In the genomic region with DNA sequence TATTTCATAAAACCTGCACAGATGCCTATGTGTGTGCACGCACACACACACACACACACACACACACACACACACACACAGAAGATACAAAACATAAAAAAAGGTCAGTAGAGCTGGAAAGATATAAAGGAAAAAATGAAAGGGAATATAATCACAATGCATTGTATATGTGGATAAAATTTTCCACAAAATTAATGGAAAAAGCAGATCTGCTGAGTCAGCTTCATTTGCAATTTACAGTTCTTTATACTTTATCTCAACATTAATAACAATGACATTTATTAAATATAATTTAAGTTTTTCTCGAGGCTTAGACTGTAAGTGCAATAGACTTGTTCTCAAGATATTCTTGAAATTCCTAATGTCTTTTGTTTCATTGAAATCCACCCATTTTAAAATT, we compare ENCODE assay signal across 31 mouse cellular contexts.
"Had no signal": no experiment of that assay in that cellular context is flagged by ENCODE, and none has a peak within 500 bp of the region (broad histone marks: within the 10 kb centered on the region; RNA-seq: fewer than 3 reads in every experiment).

No protein-coding gene starts in this region.

- H3K9ac ChIP-seq: limb, embryonic 12.5 days; limb, embryonic 13.5 days; limb, embryonic 15.5 days; liver, embryonic 12.5 days; liver, embryonic 13.5 days; liver, embryonic 14.5 days; liver, embryonic 15.5 days; liver, postnatal 0 days; lung, embryonic 14.5 days; lung, embryonic 15.5 days; midbrain, embryonic 12.5 days; midbrain, embryonic 13.5 days; midbrain, embryonic 15.5 days; neural tube, embryonic 12.5 days had no signal

- H3K27ac ChIP-seq: limb, embryonic 10.5 days; limb, embryonic 12.5 days; limb, embryonic 13.5 days; limb, embryonic 15.5 days; liver, embryonic 12.5 days; liver, embryonic 13.5 days; liver, embryonic 14.5 days; liver, embryonic 15.5 days; lung, embryonic 15.5 days; macrophage; midbrain, embryonic 10.5 days; midbrain, embryonic 12.5 days; midbrain, embryonic 13.5 days; midbrain, embryonic 15.5 days; neural tube, embryonic 12.5 days had no signal

- H3K4me3 ChIP-seq: limb, embryonic 10.5 days; limb, embryonic 12.5 days; limb, embryonic 13.5 days; limb, embryonic 15.5 days; liver, embryonic 12.5 days; liver, embryonic 13.5 days; liver, embryonic 15.5 days; lung, embryonic 15.5 days; megakaryocyte, embryonic 14.5 days; midbrain, embryonic 10.5 days; midbrain, embryonic 12.5 days; midbrain, embryonic 13.5 days; midbrain, embryonic 15.5 days; myocyte; neural tube, embryonic 12.5 days had no signal

- H3K9me3 ChIP-seq: limb, embryonic 10.5 days; limb, embryonic 12.5 days; limb, embryonic 13.5 days; limb, embryonic 15.5 days; liver, embryonic 12.5 days; liver, embryonic 15.5 days; lung, embryonic 15.5 days; midbrain, embryonic 10.5 days; midbrain, embryonic 12.5 days; midbrain, embryonic 13.5 days; midbrain, embryonic 15.5 days; neural tube, embryonic 12.5 days had no signal

- H3K36me3 ChIP-seq: limb, embryonic 10.5 days; limb, embryonic 12.5 days; limb, embryonic 13.5 days; limb, embryonic 15.5 days; liver, embryonic 12.5 days; liver, embryonic 13.5 days; liver, embryonic 15.5 days; lung, embryonic 15.5 days; midbrain, embryonic 10.5 days; midbrain, embryonic 12.5 days; midbrain, embryonic 13.5 days; midbrain, embryonic 15.5 days; neural tube, embryonic 12.5 days had no signal

- H3K4me1 ChIP-seq: limb, embryonic 10.5 days; limb, embryonic 12.5 days; limb, embryonic 13.5 days; limb, embryonic 15.5 days; liver, embryonic 12.5 days; liver, embryonic 13.5 days; liver, embryonic 15.5 days; lung, embryonic 15.5 days; megakaryocyte, embryonic 14.5 days; midbrain, embryonic 10.5 days; midbrain, embryonic 12.5 days; midbrain, embryonic 13.5 days; midbrain, embryonic 15.5 days; neural tube, embryonic 12.5 days had no signal

- H3K27me3 ChIP-seq: limb, embryonic 12.5 days; limb, embryonic 13.5 days; limb, embryonic 15.5 days; liver, embryonic 12.5 days; liver, embryonic 13.5 days; liver, embryonic 15.5 days; lung, embryonic 15.5 days; megakaryocyte, embryonic 14.5 days; midbrain, embryonic 12.5 days; midbrain, embryonic 13.5 days; midbrain, embryonic 15.5 days; neural tube, embryonic 12.5 days had no signal

- H3K4me2 ChIP-seq: limb, embryonic 12.5 days; limb, embryonic 13.5 days; limb, embryonic 15.5 days; liver, embryonic 11.5 days; liver, embryonic 12.5 days; liver, embryonic 13.5 days; liver, embryonic 15.5 days; lung, embryonic 14.5 days; lung, embryonic 15.5 days; midbrain, embryonic 11.5 days; midbrain, embryonic 12.5 days; midbrain, embryonic 13.5 days; midbrain, embryonic 15.5 days; neural tube, embryonic 12.5 days had no signal

- DNase-seq: left cerebral cortex, postnatal 4 days; liver; liver, embryonic 13.5 days; liver, postnatal 0 days; lung, adult 18-20 months; lung, embryonic 14.5 days; lung, postnatal 10 days; lung, postnatal 14 days; lung, postnatal 36 days; lung, postnatal 4 days; midbrain, embryonic 14.5 days had no signal

- ATAC-seq: liver, embryonic 12.5 days; liver, postnatal 0 days; lung, postnatal 0 days; midbrain, embryonic 13.5 days; midbrain, embryonic 15.5 days; midbrain, embryonic 16.5 days had no signal
